Mouse (Mus musculus) kidney, adult 2 months (tissue): ENCODE results near the gene Dync1i2. TPM values are rescaled to one million over a fixed set of nuclear protein-coding genes. Genes with fewer than 3 reads are reported as not detected.

Experiments used
- DNase-seq: peaks from one replicate; pipeline ENCODE4 v3.0.0; 2021
- H3K27ac ChIP-seq: fragments of 200-500 bp; 2 replicates; pipeline ENCODE4 v1.5.1; 2012; ENCODE audit warnings: low read depth, low read length, control low read depth, inconsistent platforms; ENCODE audit not compliant: insufficient read depth
- H3K27me3 ChIP-seq: fragments of 200-500 bp; replicated peaks from 2 replicates; pipeline ENCODE4 v1.6.1; 2012; ENCODE audit warnings: mild to moderate bottlenecking, moderate library complexity, low read length, inconsistent platforms; ENCODE audit not compliant: control insufficient read depth, insufficient read depth
- H3K36me3 ChIP-seq: fragments of 200-500 bp; 2 replicates; pipeline ENCODE4 v1.6.1; 2012; ENCODE audit warnings: mild to moderate bottlenecking, moderate library complexity, low read length, inconsistent platforms; ENCODE audit not compliant: control insufficient read depth, insufficient read depth
- H3K4me1 ChIP-seq: fragments of 200-500 bp; 2 replicates; pipeline ENCODE4 v1.6.1; 2011; ENCODE audit warnings: low read length; ENCODE audit not compliant: control insufficient read depth, insufficient read depth
- H3K4me3 ChIP-seq: fragments of 200-500 bp; 2 replicates; pipeline ENCODE4 v1.5.1; 2011; ENCODE audit warnings: mild to moderate bottlenecking, low read depth, low read length, control low read depth; ENCODE audit not compliant: insufficient read depth
- CTCF ChIP-seq: fragments of 200-500 bp; conservative IDR thresholded peaks from 2 replicates; pipeline ENCODE4 v1.5.1; 2011; ENCODE audit warnings: low read depth, mild to moderate bottlenecking, control low read depth, low read length, moderate library complexity, mixed read lengths; ENCODE audit not compliant: insufficient read depth, insufficient read length
- POLR2A ChIP-seq: fragments of 200-500 bp; IDR thresholded peaks from one replicate; pipeline ENCODE4 v1.6.1; 2011; ENCODE audit warnings: low read depth, low read length, control low read depth
- WGBS: fragments of 180-500 bp; shearing (Covaris S2); methylation state at CpG from one replicate; pipeline ENCODE4 v1.1.7; 2018; 5-methylcytosine and 5-hydroxymethylcytosine counted together
- polyA plus RNA-seq: library from polyadenylated mRNA; depleted of rRNA; stranded (reverse); fragments of >200 nt; gene quantifications from 2 replicates; pipeline ENCODE4 v1.2.3, GENCODE M21; 2012

Gene Dync1i2
- polyA plus RNA-seq, 1 experiment = 28.8 TPM

DNA sequence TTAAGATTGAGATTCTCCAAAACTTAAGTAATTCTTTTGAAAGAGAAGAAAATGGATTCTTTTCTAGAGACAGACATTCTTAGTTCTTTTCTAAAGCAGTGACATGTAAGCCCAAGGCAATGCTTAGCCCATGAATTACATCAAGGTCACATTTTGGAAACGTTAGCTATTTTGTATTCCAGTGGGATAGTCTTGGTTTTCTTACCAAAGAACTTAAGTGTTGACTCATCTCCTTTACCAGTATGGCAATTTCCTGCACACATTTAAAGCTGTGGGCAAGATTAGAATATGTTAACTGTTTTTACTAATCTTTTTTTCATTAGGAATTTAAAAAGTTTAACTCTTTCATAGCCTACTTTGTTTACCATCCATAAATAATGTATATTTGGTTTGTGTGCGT lies 21.5 kb downstream of the Dync1i2 start:
- Histone ChIP-seq H3K4me3 (no peak overlapping the region), H3K27me3 (no peaks in the 10 kb centered on the region), H3K4me1 (no peaks in the 10 kb centered on the region), H3K36me3 (peaks cover 4% of the 10 kb centered on the region), H3K27ac (no peak overlapping the region)
- whole genome bisulfite sequencing = 64% methylated on average over 2 of the region's 2 CpGs
- TF ChIP-seq POLR2A = no peak
- TF ChIP-seq CTCF = no peak
- no peak for DNase-seq

DNA sequence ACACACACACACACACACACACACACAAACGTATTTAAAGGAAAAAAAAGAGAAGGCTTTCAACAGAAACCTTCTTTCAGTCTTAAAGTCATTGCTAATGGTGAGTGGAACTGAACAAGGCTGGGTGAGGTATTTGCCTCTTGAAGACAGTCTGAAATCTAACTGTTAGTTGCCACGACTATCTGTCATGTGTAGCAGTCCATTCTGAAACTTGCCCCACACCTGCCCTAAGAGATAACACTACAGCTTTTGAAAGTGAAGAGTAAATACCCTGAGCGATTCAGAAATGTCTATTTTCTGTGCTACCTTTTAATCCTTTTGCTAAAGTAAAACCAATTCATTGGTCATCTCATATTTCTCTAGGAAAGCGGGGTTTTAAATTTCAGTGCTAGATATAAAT lies 23.9 kb downstream of the Dync1i2 start:
- Histone ChIP-seq H3K4me3 (no peak overlapping the region), H3K4me1 (no peaks in the 10 kb centered on the region), H3K27ac (no peak overlapping the region), H3K36me3 (peaks cover 3% of the 10 kb centered on the region), H3K27me3 (no peaks in the 10 kb centered on the region)
- DNase-seq = no peak
- WGBS = 92% methylated on average over 4 of the region's 4 CpGs
- TF ChIP-seq POLR2A = no peak
- no peak for TF ChIP-seq CTCF

DNA sequence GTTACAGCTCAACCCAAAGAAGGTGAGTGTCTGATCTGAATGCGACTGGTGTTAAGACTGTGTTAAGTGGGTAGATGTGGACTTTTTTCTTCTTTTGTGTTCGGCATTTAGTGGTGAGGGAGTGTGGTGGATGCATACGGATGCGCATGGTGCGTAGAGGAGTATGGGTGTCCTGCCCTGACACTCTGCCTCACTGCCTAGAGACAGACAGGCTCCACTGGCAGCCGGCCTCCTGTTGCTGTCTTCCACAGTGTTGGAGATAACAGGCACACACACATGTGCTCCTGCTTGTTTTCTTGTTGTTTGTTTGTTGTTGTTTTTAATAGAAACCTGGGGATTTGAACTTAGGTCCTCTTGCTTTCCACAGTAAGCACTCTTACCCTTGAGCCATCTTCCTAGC lies 24.5 kb downstream of the Dync1i2 start:
- no peak for TF ChIP-seq CTCF
- no peak for TF ChIP-seq POLR2A
- Histone ChIP-seq H3K36me3 (peaks cover 3% of the 10 kb centered on the region), H3K4me3 (no peak overlapping the region), H3K27ac (no peak overlapping the region), H3K27me3 (no peaks in the 10 kb centered on the region), H3K4me1 (no peaks in the 10 kb centered on the region)
- DNase-seq = no peak
- 94% methylated on average over 6 of the region's 6 CpGs for WGBS

DNA sequence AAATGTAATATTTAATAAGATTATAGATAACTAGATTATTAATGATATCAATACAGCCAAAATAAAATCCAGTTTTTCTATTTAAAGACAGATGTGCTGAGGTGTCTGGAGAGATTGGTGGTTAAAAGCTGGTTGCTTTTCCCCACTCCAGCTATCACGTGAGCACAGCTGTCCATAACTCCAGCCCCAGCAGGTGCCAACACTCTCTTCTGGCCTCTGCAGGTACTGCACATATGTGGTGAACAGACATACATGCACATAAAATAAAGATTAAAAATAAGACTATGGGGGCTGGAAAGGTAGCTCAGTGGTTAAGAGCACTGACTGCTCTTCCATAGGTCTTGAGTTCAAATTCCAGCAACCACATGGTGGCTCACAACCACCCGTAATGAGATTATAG lies 30.0 kb downstream of the Dync1i2 start:
- peaks cover 1% of the 10 kb centered on the region for H3K36me3 ChIP-seq
- H3K4me3 ChIP-seq = no peak overlapping the region
- no peak for DNase-seq
- H3K27ac ChIP-seq = no peak overlapping the region
- peaks cover 4% of the 10 kb centered on the region; the same call in 1 of the 2 replicates for H3K4me1 ChIP-seq
- TF ChIP-seq CTCF (no peak), POLR2A (no peak)
- WGBS = 95% methylated on average over 2 of the region's 2 CpGs
- no peaks in the 10 kb centered on the region for H3K27me3 ChIP-seq

DNA sequence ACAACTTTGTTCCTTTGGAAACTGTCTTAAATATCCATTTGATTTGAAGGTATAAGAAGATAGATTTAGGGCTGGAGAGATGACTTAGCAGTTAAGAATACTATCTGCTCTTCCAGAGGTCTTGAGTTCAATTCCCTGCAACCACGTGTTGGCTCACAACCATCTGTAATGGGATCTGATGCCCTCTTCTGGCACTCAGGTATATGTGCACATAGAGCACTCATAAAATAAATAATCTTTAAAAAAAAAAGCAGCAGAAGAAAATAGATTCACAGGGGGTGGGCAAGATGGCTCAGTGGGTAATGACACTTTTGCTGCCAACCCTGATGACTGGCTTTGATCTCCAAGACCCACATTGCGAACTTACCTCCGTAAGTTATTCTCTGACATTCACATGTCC lies 30.7 kb downstream of the Dync1i2 start:
- Histone ChIP-seq H3K27ac (no peak overlapping the region), H3K4me1 (peaks cover 4% of the 10 kb centered on the region; the same call in 1 of the 2 replicates), H3K4me3 (no peak overlapping the region), H3K27me3 (no peaks in the 10 kb centered on the region), H3K36me3 (peaks cover 1% of the 10 kb centered on the region)
- 86% methylated on average over 3 of the region's 3 CpGs for WGBS
- TF ChIP-seq POLR2A (no peak), CTCF (no peak)
- no peak for DNase-seq

DNA sequence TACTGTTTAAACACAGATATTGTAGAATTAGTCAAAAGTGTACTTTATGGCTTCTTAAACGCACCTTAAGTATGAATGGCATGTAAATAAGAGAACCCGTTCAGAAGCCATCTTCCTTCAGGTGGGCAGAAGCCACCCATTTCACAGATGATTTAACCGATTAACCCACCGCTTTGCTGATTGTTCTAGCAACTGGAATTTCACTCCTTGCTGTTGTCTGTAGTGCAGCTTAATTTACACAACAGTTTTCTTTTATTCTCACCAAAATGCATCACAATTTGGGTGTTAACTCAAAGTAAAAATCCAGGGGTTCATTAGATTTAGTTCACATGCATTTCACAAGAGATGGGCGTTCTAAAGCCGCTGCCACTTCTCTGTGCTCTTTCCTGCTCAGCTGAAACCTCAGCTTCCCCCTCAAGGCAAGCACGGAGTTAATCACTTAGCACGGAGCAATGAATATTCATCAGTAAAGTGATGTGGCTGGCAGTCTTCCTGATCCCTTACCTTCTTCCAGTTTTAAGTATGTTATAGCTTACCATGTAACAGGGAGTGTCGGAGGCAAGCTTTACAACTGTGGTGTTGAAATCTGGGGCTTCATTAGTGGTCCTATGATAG lies 31.7 kb downstream of the Dync1i2 start:
- H3K27ac ChIP-seq = no peak overlapping the region
- peak; percentile 23 for DNase-seq
- peaks cover 4% of the 10 kb centered on the region; the same call in 1 of the 2 replicates for H3K4me1 ChIP-seq
- TF ChIP-seq CTCF = no peak
- TF ChIP-seq POLR2A = no peak
- no peak overlapping the region for H3K4me3 ChIP-seq
- WGBS = 55% methylated on average over 9 of the region's 9 CpGs
- no peaks in the 10 kb centered on the region; the same call in none of the 2 replicates for H3K36me3 ChIP-seq
- no peaks in the 10 kb centered on the region for H3K27me3 ChIP-seq

DNA sequence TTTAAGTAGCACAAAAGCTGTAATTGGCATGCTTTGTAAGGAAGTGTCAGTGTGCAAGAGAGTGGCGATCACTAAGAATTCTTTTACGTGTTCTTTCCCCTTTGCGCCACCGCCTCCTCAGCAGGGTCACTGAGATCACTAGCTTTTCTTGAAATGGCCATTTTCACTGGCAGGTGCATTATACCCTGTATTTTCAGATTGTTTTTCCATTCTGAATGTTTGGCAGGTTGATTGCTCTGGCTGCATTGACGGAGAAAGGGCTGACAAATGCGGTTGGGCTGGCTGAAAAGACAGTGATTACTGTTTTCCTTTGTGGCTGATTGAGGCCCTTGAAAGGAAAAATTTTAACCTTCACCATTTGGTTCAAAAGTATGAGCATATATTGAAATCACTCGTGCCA lies 33.3 kb downstream of the Dync1i2 start:
- H3K4me3 ChIP-seq = no peak overlapping the region
- WGBS = 83% methylated on average over 7 of the region's 7 CpGs
- DNase-seq = no peak
- H3K27ac ChIP-seq = no peak overlapping the region
- no peaks in the 10 kb centered on the region for H3K27me3 ChIP-seq
- peaks cover under 1% of the 10 kb centered on the region for H3K36me3 ChIP-seq
- H3K4me1 ChIP-seq = peaks cover 4% of the 10 kb centered on the region; the same call in 1 of the 2 replicates
- TF ChIP-seq POLR2A (no peak), CTCF (no peak)
